Mouse (Mus musculus): ENCODE measurements around the gene Tmem132d. TPM values are rescaled to one million over a fixed set of nuclear protein-coding genes. Genes with fewer than 3 reads are reported as not detected.

Gene Tmem132d
- polyA plus RNA-seq, 1 experiment from 2014 or later = not detected

DNA sequence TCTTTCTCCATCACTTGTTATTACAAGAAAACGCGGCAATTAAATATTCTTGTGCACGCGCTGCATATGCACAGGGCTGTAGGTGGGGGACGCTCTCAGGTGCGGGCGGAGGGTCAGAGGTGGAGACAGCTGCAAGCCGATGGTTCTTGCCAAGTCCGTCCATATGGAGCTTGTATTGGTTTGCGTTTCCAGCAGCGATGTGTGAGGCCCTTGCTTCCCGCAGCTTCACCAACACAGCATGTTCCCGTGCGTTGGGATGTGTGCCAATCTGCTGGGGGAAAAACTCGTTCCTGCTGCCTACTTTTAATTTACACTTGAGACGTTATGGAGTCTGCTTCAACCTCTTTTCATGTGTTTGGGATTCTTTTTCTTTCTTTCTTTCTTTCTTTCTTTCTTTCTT, 691.5 kb downstream of the Tmem132d start:
- no peak overlapping the region for H3K4me3 ChIP-seq (ENCODE audit: low read depth, low read length)

More for the DNA sequence above, 691.5 kb downstream of the Tmem132d start:
- Histone ChIP-seq H3K9ac (replicated peaks) (no peak overlapping the region), H3K9me3 (ENCODE audit: low read length) (peaks cover 3% of the 10 kb centered on the region; the same call in 1 of the 2 replicates), H3K27ac (ENCODE audit: low read depth) (no peak overlapping the region), H3K27me3 (ENCODE audit: insufficient read depth, low read length) (no peaks in the 10 kb centered on the region), H3K4me1 (ENCODE audit: insufficient read depth) (no peaks in the 10 kb centered on the region), H3K4me2 (ENCODE audit: low read depth, low read length) (no peak overlapping the region), H3K36me3 (replicated peaks; ENCODE audit: insufficient read depth, low read length) (no peaks in the 10 kb centered on the region)
- TF ChIP-seq EP300 (IDR thresholded peaks at IDR 0.05; ENCODE audit: low read depth) (no peak), CTCF (IDR thresholded peaks at IDR 0.05; ENCODE audit: low read depth) (no peak)
- 85% methylated on average over 16 of the region's 16 CpGs for WGBS (ENCODE audit: insufficient replicate concordance)
- DNase-seq (no peak), ATAC-seq (no peak)

Other genes with a start within 250 kb of the Tmem132d start
- 0.04 TPM in 1 of 2 replicates, not detected in the other for gene Fzd10, start 167.8 kb upstream of the Tmem132d start, polyA plus RNA-seq (2015; fragmentation: Nextera tagmentation; extraction: Ambion mirVana)